Mouse (Mus musculus) adrenal gland (tissue): ENCODE results near the gene Tent4b.

Source experiments
- intact Hi-C: fragments of 180-260 bp; cut with DNase I; formaldehyde crosslinking; loops from one replicate; pipeline ENCODE4 v1.15.1; 2025

Gene Tent4b

DNA sequence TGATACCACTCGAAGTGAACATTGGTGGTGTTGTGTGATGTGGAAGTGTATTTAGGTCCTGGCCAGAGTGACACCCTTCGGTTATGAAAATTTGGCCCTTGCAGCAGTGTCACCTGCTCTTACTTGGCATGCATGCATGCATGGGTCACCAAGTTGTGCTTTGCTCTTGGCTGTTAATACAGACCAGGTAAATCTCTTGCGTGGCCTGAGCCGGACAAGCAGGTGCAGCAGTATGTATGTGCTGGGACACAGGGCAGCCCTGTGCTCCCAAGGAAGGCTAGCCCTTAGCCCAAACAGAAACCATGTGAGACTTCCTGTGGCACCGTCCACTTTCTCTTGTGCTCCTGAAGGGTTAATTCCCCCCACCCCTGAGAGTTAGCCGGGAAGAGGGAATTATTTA, 28.8 kb downstream of the Tent4b start:
- intact Hi-C loops = no loop called here

DNA sequence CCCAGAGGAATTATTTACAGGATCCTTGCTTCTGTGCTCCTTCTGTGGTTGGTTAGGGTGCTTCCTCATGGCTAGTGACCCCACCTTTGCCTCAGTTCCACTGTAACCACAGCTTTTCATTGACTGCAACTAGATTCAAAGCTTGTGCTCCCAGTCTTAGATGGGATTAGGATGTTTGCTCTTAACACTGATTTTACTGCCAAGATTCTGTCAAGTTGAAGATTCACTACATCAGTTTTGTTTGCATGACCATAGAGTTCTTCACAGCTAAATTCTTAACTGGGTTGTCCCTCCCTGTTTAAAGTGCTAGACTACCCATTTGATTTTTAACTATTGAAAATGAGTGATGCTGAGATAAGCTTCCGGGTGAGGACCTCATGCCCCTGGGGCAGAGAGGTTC, 29.3 kb downstream of the Tent4b start:
- intact Hi-C loops = no loop called here

DNA sequence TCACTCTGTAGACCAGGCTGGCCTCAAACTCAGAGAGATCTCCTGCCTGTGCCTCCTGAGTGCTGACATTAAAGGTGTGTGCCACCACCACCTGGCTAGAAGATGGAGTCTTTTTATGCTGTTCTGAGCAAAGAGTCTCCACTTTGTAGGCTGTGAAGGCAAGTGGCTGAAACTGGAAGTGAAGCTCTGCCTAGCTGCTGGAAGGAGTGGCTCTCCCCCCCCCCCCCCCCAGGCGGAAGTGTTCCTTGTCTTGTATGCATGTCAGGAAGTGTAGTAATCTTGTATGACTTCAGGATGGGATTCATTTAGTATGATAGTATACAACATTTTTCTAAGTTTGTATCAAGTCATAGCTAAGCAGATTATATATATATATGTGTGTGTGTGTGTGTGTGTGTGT, 29.8 kb downstream of the Tent4b start:
- intact Hi-C loops = no loop called here

DNA sequence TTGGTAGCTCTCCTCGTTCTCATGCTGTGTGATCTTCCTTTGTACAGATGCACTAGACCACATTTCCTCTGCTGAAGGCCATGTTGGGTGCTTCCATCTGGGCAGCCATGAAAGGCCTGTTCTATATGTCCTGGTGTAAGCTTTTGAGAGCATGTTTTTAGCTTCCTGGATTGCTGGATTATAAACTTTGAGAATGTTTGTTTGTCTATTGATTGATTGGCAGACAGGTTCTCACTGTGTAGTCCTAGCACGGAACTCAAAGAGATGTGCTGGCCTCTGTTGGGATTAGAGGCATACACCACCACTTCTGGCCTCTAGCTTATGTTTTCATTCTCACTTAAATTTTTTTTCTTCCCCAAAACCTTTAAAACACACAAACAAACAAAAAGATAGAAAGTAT, 37.7 kb downstream of the Tent4b start:
- intact Hi-C loops = no loop called here

DNA sequence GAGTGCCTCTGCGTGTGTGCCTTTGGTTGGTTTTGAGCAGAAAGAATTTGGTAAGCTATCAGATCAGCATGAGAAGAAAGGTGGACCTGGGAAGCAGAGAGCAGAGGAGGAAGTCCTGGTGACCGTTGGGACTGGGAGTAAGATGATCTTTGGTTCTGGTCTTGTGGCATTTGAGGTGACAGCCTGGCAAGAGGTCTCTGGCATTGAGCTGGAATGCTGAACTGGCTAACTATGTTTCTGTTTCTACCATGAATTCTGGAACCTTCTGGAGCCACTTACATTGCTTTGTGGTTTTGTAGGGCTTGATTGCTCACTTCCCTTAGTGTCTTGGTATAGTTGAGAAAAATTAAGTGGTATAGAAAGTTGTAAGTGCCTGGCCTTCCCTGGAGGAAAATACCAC, 38.6 kb downstream of the Tent4b start:
- intact Hi-C loops = no loop called here

DNA sequence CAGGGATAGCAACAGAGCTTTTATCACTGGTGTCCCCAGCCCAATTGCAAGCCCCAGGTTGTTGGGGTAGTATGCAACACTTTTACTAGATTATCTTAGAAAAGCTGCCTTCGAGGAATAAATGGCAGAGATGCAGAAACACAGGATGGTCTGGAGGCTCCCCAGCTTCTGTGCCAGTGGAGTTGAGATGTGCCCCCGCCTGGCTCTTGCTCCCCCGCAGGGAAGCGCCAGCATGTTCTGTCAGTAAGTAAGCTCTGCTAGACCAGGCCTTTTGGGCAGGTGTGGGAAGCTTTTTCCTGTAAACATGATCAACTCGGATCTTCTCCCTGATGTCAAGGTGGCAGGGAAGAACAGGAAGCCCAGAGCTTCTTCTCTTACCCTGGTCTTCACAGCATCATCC, 40.3 kb downstream of the Tent4b start:
- intact Hi-C loops = no loop called here

DNA sequence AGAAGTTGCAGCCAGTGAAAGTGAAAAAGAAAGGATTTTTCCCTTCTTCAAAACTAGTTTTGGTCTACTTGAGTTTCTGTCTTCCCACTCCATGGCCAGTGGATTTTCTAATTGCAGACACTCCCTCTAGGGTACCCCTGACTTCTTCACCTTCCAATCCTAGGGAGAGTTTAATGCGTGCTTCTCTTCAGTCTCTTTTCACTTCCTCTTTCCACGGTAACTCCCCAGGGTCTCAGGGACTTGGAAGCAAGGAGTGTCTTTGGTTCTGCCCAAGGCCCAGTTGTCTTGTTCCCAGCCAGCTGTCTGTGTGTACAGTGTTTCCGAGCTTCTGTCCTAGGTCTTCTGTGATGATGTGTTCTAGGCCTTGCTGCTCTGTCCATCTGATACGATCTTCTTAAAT, 42.9 kb downstream of the Tent4b start:
- intact Hi-C loops = loop anchor here (5.0 kb wide), 2 partner anchors 40 to 70 kb away; no protein-coding TSS in a partner anchor

DNA sequence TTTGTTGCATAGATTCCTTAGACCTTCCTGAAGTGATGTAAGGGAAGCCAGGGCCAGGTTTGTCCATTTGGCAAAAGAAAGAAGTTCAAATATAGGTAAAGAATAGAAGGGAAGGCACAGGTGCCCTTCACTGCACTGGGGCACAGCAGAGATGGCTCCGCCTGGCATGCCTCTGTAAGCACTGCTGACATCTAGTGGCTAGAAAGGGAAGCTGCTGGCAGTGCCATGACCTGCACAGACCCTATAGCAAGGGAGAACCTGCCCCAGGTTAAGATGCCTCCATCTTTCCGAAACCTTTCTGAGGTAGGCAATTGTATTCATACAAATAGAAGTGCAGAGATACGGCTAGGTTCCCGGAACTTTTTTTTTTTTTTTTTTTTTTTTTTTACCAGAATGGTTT, 45.3 kb downstream of the Tent4b start:
- intact Hi-C loops = loop anchor here (5.0 kb wide), 2 partner anchors 42 to 72 kb away; no protein-coding TSS in a partner anchor

DNA sequence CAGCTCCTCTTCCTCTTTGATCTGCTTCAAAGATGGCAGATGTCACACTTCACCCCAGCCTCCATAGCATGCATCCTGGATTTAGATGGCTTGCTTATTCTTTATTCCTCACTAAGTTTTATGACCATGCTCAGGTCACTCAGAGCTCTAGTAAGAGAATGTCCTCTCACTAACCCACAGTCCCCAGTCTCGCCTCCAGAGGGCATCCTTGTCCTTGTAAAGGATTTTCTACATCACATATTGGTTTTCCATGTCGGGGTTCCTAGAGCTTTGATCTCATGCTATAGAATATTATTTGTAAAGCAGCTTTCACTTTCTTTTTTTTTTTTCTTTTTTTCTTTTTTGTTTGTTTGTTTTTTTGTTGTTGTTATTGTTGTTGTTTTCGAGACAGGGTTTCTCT, 53.8 kb downstream of the Tent4b start:
- intact Hi-C loops = no loop called here

DNA sequence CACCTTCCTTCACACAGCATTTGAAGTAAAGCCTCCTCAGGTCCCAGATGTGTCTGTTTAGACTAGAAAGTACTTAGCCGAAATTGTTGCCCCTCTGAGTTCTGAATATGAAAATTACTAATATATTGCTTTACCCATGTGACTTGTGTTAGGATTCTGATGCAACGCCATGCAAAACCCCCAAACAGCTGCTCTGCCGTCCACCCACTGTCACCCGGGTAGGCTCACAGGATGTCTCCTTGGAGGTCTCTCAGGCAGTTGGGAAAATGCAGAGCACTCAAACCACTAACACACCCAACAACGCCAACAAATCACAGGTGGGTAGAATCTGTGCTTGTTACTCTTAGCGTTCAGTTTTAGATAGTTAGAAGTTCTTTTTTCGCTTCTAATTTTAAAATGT, 55.9 kb downstream of the Tent4b start:
- intact Hi-C loops = no loop called here

DNA sequence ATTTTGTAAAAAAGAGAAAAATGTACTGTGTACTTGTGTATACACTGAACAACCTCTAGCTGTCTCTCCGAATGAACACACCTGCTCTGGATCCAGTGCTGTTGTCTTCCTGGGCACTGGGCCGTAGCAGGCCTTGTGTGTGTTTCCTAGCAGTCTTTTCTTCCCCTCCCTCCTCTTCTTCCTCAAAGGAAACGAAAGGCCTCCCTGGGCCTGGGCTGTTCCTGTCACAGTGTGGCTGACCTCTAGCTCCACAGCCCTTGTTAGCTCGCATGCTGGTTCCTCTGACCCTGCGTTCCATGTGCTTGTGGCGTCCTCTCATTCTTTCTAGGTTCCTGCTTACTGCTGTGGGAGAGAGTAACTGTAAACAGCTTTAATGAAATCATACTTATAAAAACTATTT, 59.0 kb downstream of the Tent4b start:
- intact Hi-C loops = no loop called here

DNA sequence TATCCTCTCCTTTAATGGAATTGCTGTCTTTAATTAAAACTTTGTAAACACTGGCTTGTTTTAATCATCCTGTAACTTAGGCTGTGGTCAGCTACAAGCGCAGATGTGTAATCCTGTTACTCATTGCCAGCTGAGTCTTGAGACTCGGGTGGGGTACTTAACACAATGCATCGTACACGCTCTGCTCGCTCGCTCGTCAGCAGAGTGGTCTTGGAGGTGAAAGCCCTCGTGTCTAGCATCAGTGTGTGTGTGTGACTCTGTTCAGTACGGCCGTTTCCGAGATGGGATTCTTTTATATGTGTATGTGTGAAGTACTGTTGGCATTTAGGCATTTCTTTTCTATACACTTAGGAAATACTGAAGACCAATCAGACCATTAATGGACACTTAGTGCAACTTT, 59.5 kb downstream of the Tent4b start:
- intact Hi-C loops = no loop called here

DNA sequence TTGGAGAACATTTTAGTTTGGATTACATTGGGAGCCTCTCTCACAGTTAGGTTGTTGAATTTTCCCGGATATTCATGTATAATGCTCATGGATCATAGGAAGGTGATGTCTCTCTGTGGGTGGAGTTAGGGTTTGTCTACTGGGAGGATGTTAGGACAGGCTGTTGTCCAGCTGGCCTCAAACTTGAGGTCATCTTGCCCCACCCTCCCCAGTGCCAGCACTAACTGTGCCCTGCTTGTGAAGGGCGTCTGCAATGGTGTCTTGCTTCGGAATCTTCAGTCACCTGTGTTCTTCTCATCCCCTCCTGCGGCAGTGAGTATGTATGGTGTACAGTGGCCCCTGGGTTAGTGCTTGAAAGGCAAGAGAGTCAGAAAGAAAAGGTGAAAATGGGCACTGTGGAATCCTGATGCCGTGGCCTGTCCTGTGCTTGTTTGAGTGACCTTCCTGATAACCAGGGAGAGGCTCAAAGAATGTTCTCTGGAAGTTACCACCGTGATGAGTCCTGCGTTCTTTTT, 61.5 kb downstream of the Tent4b start:
- intact Hi-C loops = no loop called here

DNA sequence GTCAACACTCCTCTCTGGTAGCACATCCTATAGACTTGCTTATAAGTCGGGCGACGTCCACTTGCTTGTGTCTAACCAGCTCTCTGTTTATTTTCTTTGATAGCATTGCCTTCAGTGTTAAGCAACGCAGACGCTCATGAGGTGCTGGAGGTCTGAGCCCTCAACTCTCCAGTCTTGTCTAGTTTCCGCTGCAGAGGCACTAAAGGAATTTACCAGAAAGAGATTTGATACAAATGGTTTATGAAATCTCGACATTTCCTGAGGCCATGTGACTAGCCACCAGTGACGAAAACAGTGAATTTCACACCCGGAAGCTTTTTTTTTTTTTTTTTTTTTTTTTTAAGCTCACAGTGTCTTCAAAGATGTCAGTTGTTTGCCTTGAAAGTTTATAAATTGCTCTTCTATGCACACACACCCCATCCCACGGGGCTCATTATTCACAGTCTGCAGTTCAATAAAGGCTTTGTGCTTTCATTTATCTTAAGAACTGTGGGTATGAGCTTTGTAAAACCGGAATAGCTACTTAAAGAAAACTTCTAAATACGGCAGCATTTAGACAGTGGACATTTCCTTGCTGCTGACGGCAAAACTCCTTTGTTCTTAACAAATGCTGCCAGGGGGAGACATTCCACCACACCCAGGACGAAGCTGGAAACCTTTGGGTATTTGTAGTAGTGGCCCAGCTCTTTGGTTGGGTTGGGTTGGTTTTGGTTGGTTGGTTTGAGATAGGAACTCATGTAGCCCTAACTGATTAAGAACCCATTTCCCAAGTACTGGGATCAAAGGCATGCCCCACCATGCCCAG, 64.0 kb downstream of the Tent4b start:
- intact Hi-C loops = no loop called here

DNA sequence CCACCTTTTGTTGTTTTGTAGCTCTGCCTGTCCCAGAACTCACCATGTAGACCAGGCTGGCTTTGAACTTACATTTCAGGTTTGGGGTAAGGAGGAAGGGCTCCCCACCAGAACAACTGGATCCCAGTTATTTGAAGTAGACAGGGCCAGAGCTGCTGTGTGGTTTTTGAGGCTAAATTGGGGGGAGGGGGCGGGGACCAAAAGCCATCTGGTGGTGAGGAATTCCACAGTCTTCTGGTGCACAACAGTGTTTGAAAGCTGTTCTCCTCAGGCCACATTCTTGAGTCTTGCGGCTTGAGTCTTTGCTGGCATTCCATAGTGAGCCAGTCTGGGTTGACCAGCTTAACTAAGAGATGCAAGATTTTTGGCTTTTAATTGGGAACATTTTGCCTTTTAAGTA, 66.5 kb downstream of the Tent4b start:
- intact Hi-C loops = loop anchor here (5.0 kb wide), 2 partner anchors 92 to 357 kb away; no protein-coding TSS in a partner anchor

DNA sequence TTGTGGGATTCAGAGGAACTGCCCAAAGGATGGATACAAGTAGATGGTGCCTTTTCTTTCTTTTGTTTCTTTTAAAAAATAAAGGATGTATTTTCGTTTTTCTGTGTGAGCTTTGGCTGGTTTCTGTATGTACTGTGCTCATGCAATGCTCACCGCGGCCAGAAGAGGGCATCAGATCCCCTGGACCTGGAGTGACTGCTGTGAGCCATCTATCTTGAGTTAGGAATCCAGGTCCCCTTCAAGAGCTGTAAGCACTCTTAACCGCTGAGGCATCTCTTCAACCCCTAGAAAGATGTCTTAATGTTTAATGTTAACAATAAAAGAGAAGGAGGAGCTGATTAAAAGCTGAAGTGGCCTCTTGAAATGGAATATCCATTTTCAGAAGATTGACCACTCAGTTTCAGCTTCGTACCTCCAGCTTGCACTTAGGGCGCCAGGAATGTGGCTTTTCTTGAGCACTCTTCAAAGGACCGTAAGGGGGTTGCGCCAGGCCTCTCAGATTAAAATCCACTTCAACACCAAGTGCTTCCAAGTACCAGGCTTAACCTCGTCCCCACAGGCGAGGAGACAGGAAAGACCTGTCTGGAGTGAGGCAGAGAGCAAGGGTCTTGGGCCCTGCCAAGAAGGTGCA, 67.3 kb downstream of the Tent4b start:
- intact Hi-C loops = loop anchor here (5.0 kb wide), 2 partner anchors 91 to 356 kb away; no protein-coding TSS in a partner anchor

DNA sequence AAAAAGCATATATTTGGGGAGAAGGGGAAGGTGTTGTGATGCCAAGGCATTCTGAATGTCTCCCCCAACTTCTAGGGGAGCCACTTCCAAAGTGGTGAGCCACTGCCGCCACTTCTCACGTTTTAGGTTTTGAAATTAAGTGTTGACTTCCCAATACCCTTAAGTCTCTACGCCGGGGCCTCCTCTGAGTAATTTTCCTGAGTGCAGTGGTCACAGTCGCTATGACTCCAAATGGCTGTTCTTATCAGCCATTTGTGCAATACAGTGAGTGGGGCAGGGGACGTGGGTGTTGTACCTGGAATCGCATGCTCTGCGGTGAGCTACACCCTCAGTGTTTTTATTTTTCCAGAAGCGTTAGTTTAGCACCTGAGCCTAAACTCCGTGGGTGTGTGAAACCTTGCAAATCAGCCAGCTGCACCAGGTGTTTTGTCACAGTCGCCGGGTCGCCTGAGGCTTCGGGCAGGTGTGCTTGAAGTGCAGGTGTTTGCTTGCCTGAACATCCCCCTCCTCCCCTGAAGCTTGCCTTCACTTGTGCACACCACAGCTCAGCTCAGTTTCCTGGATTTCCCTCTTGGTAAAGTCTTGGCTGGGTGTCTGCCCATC, 67.9 kb downstream of the Tent4b start:
- intact Hi-C loops = loop anchor here (5.0 kb wide), 2 partner anchors 90 to 355 kb away; no protein-coding TSS in a partner anchor

DNA sequence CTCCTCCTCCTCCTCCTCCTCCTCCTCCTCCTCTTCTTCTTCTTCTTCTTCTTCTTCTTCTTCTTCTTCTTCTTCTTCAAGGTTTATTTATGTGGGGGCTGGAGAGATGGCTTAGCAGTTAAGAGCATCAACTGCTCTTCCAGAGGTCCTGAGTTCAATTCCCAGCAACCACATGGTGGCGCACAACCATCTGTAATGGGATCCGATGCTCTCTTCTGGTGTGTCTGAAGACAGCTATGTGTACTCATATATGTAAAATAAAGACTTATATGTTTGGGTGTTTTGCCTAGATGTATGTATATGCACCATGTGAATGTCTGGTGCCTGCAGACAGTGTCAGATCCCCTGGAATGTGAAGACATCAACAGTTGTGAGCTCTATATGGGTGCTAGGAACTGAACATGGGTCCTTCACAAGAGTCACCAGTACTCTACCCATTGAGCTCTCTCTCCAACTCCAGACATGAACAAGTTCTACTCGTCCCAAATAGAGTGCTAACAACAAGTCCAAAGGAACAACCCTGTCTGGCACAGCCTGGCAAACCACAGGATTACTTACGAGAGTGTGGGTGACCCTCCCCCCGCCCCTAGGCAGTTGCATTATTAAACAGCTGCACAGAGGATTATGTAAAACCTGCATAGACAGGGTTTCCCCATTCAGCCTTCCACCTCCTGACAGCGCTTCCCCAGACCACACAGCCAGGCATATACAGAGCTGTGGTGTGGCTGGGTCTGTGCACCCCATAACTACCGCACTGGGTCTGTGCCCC, 70.3 kb downstream of the Tent4b start:
- intact Hi-C loops = loop anchor here (5.0 kb wide), 2 partner anchors 88 to 353 kb away; no protein-coding TSS in a partner anchor

DNA sequence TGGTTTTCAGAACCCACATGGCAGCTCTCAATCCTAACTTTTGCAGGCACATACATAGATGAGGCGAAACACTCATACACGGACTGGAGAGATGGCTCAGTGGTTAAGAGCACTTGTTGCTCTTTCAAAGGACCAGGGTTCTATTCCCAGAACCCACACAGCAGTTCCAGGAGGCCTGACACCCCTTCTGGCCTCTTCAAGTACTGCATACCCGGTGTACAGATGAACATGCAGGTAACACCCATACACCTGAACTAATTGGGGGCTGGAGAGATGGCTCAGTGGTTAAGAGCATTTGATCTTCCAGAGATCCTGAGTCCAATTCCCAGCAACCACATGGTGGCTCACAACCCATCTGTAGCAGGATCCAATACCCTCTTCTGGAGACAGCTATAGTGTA, 71.1 kb downstream of the Tent4b start:
- intact Hi-C loops = loop anchor here (5.0 kb wide), 2 partner anchors 37 to 77 kb away; no protein-coding TSS in a partner anchor

DNA sequence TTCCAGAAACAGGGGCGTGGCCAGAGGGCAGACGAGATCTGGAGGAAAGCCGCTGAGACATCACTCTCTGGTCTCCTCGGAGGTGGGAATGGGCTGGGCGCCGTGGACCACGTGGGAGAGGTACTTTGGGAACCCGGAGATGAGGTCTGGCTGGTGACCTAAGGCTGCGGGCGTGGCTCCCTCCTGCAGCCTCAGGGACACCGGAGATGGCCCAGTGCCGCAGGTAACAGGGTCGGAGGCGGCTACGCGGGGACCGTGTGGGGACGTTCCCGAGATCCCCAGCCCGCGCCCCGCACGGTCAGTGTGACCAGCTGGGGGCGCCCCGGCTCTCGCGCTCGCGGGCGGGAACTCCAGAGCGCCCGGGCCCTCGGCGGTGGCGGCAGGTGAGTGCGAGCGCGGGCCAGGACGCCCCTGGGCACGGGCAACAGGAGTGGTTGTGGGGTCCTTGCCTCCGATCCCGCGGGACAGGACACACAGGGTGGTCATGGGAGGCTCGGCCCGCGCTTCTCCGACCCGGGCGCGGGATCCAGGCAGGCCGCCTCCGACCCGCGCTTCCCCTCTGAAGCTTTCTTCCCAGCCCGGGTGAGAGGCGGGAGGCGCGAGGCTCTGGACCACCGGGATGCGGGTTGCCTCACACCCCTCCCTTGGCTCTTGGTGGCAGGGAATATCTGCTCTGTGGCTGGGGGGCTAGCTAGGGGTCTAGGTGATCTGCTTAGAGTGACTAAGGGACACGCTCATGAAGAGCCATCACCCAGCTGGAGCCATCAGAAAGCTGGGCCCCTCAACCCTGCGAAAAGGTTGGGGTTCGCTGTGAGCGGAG, 73.4 kb downstream of the Tent4b start, which contains the start of gene Adcy7:
TSS of gene Adcy7 (plus strand) at position 173 of the 820 bp plus-strand sequence.
- intact Hi-C loops = loop anchor here (5.0 kb wide), 2 partner anchors 35 to 75 kb away; no protein-coding TSS in a partner anchor
